Mouse (Mus musculus): ENCODE measurements around the gene Slc48a1. TPM values are rescaled to one million over a fixed set of nuclear protein-coding genes. Genes with fewer than 3 reads are reported as not detected.

Gene Slc48a1
- polyA plus RNA-seq, 1 experiment from 2014 or later = 36.6 TPM

DNA sequence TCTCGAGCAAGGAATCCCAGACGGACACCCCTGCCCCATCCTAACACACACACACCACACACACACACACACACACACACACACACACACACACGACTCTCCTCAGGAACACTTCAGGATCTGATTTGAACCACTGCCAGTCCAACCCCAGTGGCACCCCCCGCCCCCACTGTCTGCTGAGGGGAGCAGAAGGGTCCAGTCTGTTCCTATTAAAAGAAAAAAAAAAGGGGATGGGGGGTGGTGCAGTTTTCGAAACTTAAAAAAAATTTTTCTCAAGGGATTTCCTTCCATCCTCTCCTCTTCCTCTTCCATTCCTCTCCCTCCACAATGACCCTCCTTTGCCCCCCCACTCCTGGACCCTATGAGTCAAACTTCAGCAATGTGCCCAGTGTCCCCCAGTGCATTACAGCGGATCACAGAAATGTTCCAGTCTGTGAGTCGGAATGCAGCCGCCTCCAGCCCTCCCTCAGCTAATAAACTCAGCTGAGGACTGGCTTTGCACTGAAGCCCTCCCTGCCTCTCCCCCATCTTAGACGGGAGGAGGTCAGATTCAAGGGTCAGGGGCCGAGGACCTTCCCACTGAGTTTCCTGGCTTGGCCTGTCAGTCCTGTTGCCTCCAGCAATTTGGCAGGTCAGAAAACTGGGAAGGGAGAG lies 53.8 kb downstream of the Slc48a1 start:
- H3K9me3 ChIP-seq = no peaks in the 10 kb centered on the region
- H3K4me3 ChIP-seq (replicated peaks) = peak overlapping the region; percentile 91
- peak overlapping the region; percentile 85 for H3K4me2 ChIP-seq
- peak overlapping the region; percentile 99 for H3K9ac ChIP-seq
- WGBS = 12% methylated on average over 10 of the region's 10 CpGs
- no peak; the same call in 1 of the 2 replicates for ATAC-seq (ENCODE audit: low FRiP score)
- peak overlapping the region; percentile 93 for H3K27ac ChIP-seq
- peaks cover 50% of the 10 kb centered on the region for H3K4me1 ChIP-seq
- peaks cover 24% of the 10 kb centered on the region; the same call in 1 of the 2 replicates for H3K27me3 ChIP-seq
- no peaks in the 10 kb centered on the region for H3K36me3 ChIP-seq (replicated peaks)

DNA sequence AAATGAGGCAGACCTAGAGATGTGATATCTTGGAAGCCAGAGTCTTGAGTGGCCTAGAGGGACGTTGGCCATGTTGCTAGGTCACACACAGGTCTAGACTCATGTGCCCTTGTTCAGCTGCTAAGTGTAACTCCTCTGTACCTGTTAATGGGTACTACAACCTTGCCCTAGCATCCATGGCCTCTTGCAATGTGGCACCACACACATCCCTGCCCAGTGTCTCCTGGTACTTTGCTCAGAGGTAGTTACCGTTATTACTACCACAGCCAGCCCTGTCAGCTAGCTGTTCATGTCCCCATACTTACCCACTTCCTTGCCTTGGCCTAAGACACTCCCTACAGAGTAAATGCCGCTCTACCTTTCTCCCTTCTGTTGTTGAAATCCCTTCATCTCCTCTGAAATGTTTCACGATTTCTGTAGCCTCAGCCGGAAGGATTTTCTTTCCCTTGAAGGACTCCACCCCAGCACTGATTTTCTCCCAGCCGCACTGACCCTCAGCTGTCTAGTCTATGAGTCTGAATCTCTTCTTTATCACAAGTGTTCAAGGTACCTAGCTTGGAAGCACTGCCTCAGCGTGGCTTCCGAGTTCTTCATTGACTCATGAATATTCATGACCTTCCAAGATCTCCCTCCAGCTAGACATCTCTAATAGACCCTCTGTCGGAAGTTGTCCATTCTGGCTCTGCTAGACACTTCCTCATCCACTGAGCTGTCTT lies 54.6 kb downstream of the Slc48a1 start:
- Histone ChIP-seq H3K27ac (no peak overlapping the region), H3K4me2 (no peak overlapping the region), H3K36me3 (replicated peaks) (no peaks in the 10 kb centered on the region), H3K9me3 (no peaks in the 10 kb centered on the region), H3K4me1 (peaks cover 54% of the 10 kb centered on the region), H3K4me3 (replicated peaks) (no peak overlapping the region), H3K9ac (no peak overlapping the region), H3K27me3 (peaks cover 24% of the 10 kb centered on the region; the same call in 1 of the 2 replicates)
- no peak for ATAC-seq (ENCODE audit: low FRiP score)
- WGBS = 50% methylated on average over 9 of the region's 9 CpGs

DNA sequence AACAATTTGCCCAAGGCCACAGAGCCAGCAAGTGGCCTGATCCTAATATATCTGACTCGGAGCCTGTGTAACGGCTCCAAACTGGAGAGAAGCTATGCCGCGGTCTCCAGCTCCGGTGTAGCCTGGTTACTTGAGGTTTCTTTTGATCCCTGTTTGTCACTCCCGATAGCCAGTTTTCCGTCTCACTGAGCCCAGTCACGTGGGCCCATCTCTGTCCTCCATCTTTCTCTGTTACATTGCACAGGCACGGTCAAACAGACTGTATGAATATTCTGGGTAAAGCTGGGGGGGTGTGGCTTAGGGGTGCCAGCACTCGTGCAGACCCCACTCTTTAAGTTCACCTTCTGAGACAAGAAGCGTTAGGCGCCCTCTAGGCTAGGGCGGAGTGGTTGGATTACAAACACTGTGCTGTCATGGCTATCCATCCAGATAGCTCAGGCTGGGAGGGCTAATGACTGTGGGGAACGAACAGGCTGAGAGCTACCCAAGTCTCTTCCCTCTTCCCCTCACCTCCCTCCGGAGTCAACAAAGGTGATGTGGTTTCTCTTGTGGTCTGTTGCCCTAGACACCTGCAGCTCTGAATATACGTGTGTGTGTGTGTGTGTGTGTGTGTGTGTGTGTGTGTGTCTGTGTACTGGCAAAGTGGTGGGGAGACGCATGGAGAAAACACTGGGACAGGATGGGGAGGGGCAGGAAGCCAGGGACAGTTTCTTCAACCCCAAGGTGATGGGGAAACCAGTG lies 58.0 kb downstream of the Slc48a1 start:
- Histone ChIP-seq H3K36me3 (replicated peaks) (no peaks in the 10 kb centered on the region), H3K4me1 (peaks cover 32% of the 10 kb centered on the region), H3K9ac (no peak overlapping the region), H3K4me3 (replicated peaks) (no peak overlapping the region), H3K9me3 (no peaks in the 10 kb centered on the region), H3K4me2 (no peak overlapping the region), H3K27ac (no peak overlapping the region), H3K27me3 (peaks cover 29% of the 10 kb centered on the region; the same call in 1 of the 2 replicates)
- 57% methylated on average over 17 of the region's 17 CpGs for WGBS
- no peak for ATAC-seq (ENCODE audit: low FRiP score)

DNA sequence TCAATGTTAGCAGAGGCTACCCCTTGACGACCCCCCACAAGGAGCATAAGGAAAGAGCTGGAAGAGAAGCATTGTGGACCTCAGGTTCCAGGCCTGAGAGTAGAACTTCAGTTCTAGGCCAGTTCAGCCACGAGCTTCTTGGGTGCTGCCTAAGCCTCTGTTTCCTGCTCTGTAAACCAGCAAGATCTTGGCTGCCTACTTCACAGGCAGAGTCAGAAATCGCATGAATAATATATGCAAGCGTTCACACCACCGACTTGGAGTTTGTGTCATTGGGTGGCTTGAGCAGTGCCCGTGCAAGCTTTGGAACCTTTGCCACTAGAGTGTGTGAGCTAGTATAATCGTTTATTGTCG lies 58.6 kb downstream of the Slc48a1 start:
- no peak overlapping the region for H3K27ac ChIP-seq
- 79% methylated on average over 8 of the region's 8 CpGs for WGBS

DNA sequence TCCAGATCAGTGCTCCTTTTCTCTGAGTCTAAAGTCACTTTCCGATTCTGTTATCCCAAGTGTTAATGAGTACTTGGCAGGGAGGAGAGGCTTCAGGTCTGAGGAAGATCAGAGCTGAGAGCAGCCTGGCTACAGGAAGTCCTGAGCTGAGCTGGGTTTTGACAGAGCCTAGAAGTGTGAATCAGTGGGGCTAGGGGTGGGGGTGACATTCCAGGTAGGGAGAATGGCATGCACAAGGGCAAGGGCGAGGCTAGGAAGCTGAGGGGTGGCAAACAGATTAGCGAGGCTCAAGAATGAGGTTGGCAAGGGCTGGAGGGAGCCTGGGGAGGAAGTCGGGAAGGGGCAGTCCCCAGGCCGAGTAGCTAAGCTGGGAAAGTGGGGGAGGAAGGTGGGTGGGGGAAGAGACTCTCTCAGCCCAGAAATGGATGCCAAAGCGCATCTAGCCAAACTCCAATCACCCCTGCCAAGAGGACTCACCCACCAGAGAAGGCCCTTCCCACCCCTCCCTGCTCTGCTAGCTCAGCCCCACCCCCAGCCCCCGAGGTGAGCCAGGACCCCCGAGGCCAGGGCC lies 59.3 kb downstream of the Slc48a1 start:
- Histone ChIP-seq H3K9me3 (no peaks in the 10 kb centered on the region), H3K27ac (no peak overlapping the region), H3K4me3 (replicated peaks) (no peak overlapping the region), H3K4me2 (no peak overlapping the region), H3K36me3 (replicated peaks) (no peaks in the 10 kb centered on the region), H3K9ac (no peak overlapping the region), H3K27me3 (peaks cover 24% of the 10 kb centered on the region; the same call in 1 of the 2 replicates), H3K4me1 (peaks cover 23% of the 10 kb centered on the region)
- 37% methylated on average over 8 of the region's 8 CpGs for WGBS
- no peak for ATAC-seq (ENCODE audit: low FRiP score)

More for the DNA sequence above, 58.6 kb downstream of the Slc48a1 start:
- H3K9ac ChIP-seq = no peak overlapping the region
- ATAC-seq (ENCODE audit: low FRiP score) = no peak
- no peak overlapping the region for H3K4me3 ChIP-seq (replicated peaks)
- H3K4me2 ChIP-seq = no peak overlapping the region
- no peaks in the 10 kb centered on the region for H3K9me3 ChIP-seq
- H3K4me1 ChIP-seq = peaks cover 30% of the 10 kb centered on the region
- H3K36me3 ChIP-seq (replicated peaks) = no peaks in the 10 kb centered on the region
- H3K27me3 ChIP-seq = peaks cover 29% of the 10 kb centered on the region; the same call in 1 of the 2 replicates

DNA sequence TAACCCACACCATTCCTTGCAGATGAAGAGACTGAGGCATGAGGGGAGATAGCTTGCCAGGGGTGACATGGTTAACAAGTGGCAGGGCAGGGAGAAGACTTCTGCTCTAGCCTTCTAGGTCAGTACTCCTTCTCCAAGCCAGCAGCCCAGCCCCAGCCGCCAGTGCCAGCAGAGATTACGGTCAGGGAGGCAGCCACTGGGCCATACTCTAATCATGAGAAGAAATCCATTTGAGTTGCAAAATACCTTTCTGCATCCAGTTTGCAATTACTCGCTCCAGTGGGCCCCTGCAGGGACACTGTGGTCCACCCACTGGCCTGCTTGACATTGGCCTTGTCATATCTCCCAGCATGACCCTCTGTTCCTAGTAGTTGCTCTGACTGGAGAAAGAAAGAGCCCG lies 60.1 kb downstream of the Slc48a1 start:
- Histone ChIP-seq H3K4me2 (no peak overlapping the region), H3K4me3 (replicated peaks) (no peak overlapping the region), H3K27ac (no peak overlapping the region), H3K36me3 (replicated peaks) (no peaks in the 10 kb centered on the region), H3K27me3 (peaks cover 21% of the 10 kb centered on the region; the same call in 1 of the 2 replicates), H3K4me1 (peaks cover 15% of the 10 kb centered on the region; the same call in 1 of the 2 replicates), H3K9me3 (no peaks in the 10 kb centered on the region), H3K9ac (no peak overlapping the region)
- no peak for ATAC-seq (ENCODE audit: low FRiP score)
- 74% methylated on average over 4 of the region's 4 CpGs for WGBS

DNA sequence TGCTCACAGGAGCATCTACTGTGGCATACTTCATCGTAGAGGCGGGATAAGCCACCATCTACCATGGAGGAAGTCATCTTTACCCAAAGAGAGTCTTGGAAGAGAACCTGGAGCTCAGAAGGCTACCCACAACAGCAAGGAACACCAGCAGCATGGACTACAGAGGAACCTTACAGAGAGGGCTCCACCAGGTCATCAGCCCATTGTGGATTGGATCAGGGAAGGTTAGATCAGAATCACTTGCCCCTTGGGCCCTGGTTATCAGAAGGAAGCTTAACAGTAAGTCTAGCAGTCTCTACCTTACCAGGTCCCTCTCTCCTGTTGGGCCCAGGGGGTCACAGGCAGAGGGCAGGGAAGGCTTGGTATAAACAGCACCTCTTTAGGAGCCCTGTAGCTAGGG lies 60.7 kb downstream of the Slc48a1 start:
- Histone ChIP-seq H3K27ac (no peak overlapping the region), H3K4me3 (replicated peaks) (no peak overlapping the region), H3K4me2 (no peak overlapping the region), H3K36me3 (replicated peaks) (no peaks in the 10 kb centered on the region), H3K9ac (no peak overlapping the region), H3K27me3 (peaks cover 17% of the 10 kb centered on the region; the same call in 1 of the 2 replicates), H3K9me3 (no peaks in the 10 kb centered on the region), H3K4me1 (peaks cover 15% of the 10 kb centered on the region; the same call in 1 of the 2 replicates)
- 95% methylated on average over 2 of the region's 2 CpGs for WGBS
- no peak for ATAC-seq (ENCODE audit: low FRiP score)

DNA sequence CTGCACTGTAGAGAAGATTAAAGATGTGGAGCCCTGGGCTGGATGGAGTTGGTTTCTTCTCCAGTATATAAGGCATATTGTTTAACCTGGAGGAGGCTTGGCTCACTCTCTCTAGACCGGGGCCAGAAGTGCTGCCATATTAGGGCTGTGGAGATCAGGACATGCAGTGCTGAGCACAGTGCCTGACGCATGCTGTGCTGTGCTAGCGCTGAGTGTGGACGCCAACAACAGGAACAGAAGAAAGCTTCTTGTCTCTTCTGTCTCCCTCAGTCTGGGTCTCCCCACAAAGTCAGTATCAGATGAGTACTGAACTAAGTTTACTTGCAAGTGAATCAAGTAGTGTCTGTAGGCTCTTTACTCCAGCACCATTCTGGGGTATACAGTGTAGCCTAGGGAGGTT lies 61.2 kb downstream of the Slc48a1 start:
- no peak for ATAC-seq (ENCODE audit: low FRiP score)
- Histone ChIP-seq H3K9me3 (no peaks in the 10 kb centered on the region), H3K4me1 (peaks cover 15% of the 10 kb centered on the region; the same call in 1 of the 2 replicates), H3K36me3 (replicated peaks) (no peaks in the 10 kb centered on the region), H3K4me2 (no peak overlapping the region), H3K4me3 (replicated peaks) (no peak overlapping the region), H3K27ac (no peak overlapping the region), H3K27me3 (0 out of 2 replicates have a peak, but pooled peaks cover 14% of the 10 kb centered on the region), H3K9ac (no peak overlapping the region)
- WGBS = 76% methylated on average over 4 of the region's 4 CpGs

DNA sequence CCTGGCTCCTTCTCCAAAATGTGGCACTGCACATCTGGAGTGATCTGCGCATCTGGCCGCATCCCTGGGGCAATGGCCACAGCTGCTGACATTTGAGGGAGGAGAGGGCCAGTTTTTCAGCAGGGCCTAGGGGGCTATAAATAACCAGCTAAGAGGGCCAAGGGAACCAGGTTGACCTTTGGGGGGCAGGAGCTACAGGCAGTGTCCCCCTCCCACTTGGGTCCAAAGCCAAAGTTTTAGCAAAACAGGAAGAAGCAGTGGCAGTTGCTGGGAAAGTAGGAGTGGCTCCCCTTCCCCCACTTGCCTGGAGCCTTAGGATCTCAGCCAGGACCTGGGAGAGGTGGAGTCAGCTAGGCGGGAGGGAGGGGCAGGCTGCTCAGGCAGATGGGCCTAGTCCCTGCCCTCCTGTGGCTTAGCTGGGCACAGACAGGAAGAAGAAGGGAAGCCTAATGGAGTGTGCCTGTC lies 61.7 kb downstream of the Slc48a1 start:
- H3K9ac ChIP-seq = no peak overlapping the region
- ATAC-seq (ENCODE audit: low FRiP score) = no peak
- H3K4me3 ChIP-seq (replicated peaks) = no peak overlapping the region
- H3K4me2 ChIP-seq = no peak overlapping the region
- H3K9me3 ChIP-seq = no peaks in the 10 kb centered on the region
- WGBS = 59% methylated on average over 2 of the region's 3 CpGs
- no peak overlapping the region for H3K27ac ChIP-seq
- no peaks in the 10 kb centered on the region for H3K36me3 ChIP-seq (replicated peaks)
- peaks cover 15% of the 10 kb centered on the region; the same call in 1 of the 2 replicates for H3K4me1 ChIP-seq
- H3K27me3 ChIP-seq = 0 out of 2 replicates have a peak, but pooled peaks cover 14% of the 10 kb centered on the region

DNA sequence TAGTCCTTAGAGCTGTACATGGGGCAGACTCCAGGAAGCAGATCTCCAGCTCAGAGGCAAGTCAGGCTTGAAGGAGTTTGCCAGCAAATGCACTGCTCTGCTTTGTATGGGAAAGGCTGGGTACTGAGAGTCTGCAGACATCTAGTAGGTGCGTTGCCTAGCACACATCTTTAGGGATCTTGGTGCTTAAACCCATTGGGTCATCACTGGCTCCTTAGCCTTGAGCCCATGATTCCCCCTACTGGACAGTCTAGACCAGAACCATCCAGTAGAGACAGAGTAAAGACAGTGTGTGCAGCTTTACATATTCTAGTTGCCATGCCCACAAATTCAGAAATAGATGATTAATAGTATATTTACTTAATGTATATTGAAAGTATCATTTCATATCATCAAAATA lies 62.5 kb downstream of the Slc48a1 start:
- Histone ChIP-seq H3K27ac (no peak overlapping the region), H3K27me3 (0 out of 2 replicates have a peak, but pooled peaks cover 14% of the 10 kb centered on the region), H3K4me2 (no peak overlapping the region), H3K4me3 (replicated peaks) (no peak overlapping the region), H3K9ac (no peak overlapping the region), H3K4me1 (peaks cover 15% of the 10 kb centered on the region; the same call in 1 of the 2 replicates), H3K36me3 (replicated peaks) (no peaks in the 10 kb centered on the region), H3K9me3 (no peaks in the 10 kb centered on the region)
- ATAC-seq (ENCODE audit: low FRiP score) = no peak
- 84% methylated on average over 1 of the region's 1 CpGs for WGBS

DNA sequence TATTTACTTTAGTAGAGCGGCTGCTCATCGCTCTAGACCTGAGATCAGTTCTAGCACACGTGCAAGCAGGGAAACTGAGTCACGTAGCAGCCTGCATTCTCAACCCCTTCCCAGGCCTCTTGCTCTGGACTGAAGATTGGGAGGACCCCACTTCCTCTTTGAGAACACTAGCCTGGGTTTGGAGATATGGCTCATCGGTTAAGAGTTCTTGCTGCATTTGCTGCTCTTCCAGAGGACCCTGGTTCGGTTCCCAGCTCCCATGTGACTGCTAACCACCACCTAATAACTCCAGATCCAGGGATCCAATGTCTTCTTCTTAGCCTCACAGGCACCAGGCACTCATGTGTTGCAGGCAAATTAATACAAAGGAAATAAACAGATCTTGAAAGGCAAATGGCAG lies 63.1 kb downstream of the Slc48a1 start:
- 93% methylated on average over 6 of the region's 6 CpGs for WGBS
- peaks cover 15% of the 10 kb centered on the region; the same call in 1 of the 2 replicates for H3K4me1 ChIP-seq
- no peaks in the 10 kb centered on the region for H3K36me3 ChIP-seq (replicated peaks)
- H3K4me3 ChIP-seq (replicated peaks) = no peak overlapping the region
- no peak for ATAC-seq (ENCODE audit: low FRiP score)
- no peak overlapping the region for H3K4me2 ChIP-seq
- H3K27ac ChIP-seq = no peak overlapping the region
- no peaks in the 10 kb centered on the region for H3K9me3 ChIP-seq
- no peak overlapping the region for H3K9ac ChIP-seq
- 0 out of 2 replicates have a peak, but pooled peaks cover 13% of the 10 kb centered on the region for H3K27me3 ChIP-seq

DNA sequence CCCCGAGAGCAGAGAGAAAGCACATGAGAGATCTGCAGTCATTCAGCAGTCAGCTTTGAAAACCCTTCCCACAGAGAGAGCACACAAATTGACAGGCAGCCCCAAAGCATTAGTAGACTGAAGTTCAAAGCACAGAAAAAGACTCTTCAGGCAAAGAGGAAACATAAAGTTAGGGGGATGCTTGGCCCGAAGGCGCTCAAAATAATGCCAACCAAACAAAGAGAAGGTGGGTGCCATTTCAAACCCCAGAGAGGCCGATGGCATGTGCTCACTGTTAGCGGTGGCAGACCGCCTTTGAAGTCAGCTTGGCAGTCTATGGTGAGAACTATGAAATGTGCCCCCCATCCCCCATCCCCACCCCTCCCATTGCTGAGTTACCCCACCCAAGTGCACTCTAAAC lies 63.7 kb downstream of the Slc48a1 start:
- Histone ChIP-seq H3K9me3 (no peaks in the 10 kb centered on the region), H3K9ac (no peak overlapping the region), H3K27me3 (0 out of 2 replicates have a peak, but pooled peaks cover 9% of the 10 kb centered on the region), H3K4me3 (replicated peaks) (no peak overlapping the region), H3K27ac (no peak overlapping the region), H3K36me3 (replicated peaks) (no peaks in the 10 kb centered on the region), H3K4me2 (no peak overlapping the region), H3K4me1 (peaks cover 11% of the 10 kb centered on the region; the same call in 1 of the 2 replicates)
- no peak for ATAC-seq (ENCODE audit: low FRiP score)
- 82% methylated on average over 6 of the region's 6 CpGs for WGBS

Measured in forebrain, embryonic 12.5 days (tissue).